Mouse (Mus musculus) retina, embryonic 14.5 days (tissue): ENCODE data around the gene Gstt1.
A peak's percentile ranks its signal among the peaks of the same experiment; 100 is the strongest.
"Not testable (repeated sequence)": the region's sequence is repeated elsewhere in the genome, so short reads cannot be mapped to it uniquely, and the experiment has no call there.

Experiments used
- DNase-seq: peaks from one replicate; pipeline ENCODE4 v3.0.0-alpha.2; 2015; ENCODE audit warnings: low spot score

Gene Gstt1

GRCm38 (mm10) chr10:75804217-75804616 lies 5.8 kb upstream of the Gstt1 start:
- DNase-seq: no peak

- DNase-seq: no peak
Measured at GRCm38 (mm10) chr10:75797619-75798175, 687 bp downstream of the Gstt1 start.

DNA sequence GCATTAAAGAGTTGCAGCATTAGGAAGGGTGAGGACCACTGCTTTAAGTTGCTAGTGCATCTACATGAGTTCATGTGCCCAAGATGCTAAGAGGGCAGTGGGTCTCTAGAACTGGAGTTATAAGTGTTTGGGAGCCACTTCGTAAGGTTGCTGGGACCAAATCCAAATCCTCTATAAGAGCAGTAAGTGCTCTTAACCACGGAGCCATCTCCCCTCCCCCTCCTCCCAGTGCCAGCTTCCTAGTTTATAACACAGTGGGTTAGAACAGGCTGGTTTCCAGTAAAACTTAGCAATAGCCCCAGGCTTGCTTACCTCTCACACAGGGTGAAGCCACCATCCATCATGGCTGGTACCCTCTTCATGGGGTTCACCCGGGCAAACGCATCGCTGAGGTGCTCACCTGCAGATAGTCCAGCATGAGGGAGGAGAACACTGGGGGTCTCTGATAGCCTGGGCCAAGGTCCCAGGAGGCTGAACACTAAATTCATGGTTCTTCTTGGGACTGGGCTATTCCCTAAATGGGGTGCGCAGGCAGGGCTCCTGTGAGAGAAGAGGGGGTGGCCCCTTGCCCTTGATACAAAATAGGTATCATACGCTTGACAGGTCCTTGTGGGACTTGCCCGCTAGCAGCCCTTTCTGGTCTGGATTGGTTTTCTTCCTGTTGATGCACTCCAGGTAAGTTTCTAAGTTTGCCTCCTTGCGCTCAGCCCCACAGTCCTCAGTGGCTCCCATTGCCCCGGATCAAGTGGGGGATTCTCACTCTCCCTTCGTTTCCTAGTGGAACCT lies 1.5 kb downstream of the Gstt1 start:
- DNase-seq: no peak

- DNase-seq: peak; percentile 47
Measured at GRCm38 (mm10) chr10:75794880-75795279, 3.5 kb downstream of the Gstt1 start.

GRCm38 (mm10) chr10:75790773-75791172 lies 7.6 kb downstream of the Gstt1 start:
- DNase-seq: no peak

GRCm38 (mm10) chr10:75789841-75790240 lies 8.5 kb downstream of the Gstt1 start:
- DNase-seq: no peak

- DNase-seq: no peak
Measured at GRCm38 (mm10) chr10:75789081-75789735, 9.2 kb downstream of the Gstt1 start.

GRCm38 (mm10) chr10:75788277-75788676 lies 10.1 kb downstream of the Gstt1 start:
- DNase-seq: no peak

- DNase-seq: no peak
Measured at GRCm38 (mm10) chr10:75785442-75785841, 12.9 kb downstream of the Gstt1 start.

DNA sequence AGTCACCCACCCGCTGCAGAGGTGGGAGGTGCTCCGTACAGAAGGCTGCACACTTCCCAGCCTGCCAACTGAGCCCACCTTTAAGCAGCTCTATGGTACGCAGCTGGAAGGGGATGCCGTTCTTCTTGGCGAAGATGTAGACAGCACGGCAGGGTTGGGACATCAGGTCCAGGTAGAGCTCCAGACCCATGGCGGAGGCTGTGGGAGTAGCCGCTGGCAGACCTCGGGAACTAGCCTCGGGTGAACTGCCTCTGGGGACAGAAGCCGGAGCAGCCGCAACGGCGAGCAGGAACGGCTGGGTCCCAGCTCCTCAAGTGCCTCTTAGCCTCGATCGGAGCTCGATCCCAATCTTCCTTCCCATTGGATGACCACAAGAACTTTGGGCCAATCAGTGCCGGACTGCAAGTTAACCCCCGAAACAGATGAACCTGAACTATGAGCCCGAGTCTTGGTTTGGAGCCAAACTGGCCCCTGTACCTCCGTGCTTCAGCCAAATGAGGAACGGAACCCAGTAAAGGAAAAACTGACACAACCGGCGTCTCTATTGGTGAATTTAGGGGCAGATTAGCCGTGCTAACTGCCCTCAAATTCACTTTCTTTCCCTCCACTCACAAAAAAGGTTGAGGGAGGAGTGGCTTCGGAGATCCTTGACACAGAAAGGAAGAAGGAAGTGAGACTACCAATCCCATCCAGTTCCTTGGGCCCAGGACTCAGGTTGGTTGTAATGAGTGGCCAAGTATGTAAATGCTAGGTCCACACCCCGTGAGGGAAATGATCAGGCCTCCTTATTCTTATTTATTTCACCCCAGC lies 17.4 kb downstream of the Gstt1 start, which contains the start of the genes Gm20441 and Gstt3:
Gene Gm20441 (minus strand): TSS at position 186 of the 810 bp plus-strand sequence.
Gene Gstt3 (minus strand): TSS at position 646 of the 810 bp plus-strand sequence.
- peak; percentile 71 for DNase-seq

GRCm38 (mm10) chr10:75779206-75780174 lies 18.9 kb downstream of the Gstt1 start:
- DNase-seq: no peak

DNA sequence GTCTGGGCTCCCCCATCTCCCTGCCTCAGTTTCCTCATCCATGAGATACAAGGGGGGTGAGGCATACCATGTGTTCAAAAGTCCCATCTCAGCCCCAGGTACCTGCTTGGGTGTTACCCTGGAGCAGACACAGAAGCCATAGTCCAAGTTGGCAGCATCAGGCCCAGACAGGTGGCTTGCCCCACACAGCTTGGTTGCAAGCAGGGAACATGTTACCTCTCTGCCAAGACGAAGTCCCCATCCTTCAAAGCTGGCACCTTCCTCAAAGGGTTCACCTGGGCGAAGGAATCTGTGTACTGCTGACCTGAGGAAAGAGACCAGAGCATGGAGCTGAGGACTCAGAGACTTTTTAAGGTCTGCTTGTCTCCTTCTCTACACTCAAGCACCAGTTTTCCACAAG lies 20.5 kb downstream of the Gstt1 start:
- no peak for DNase-seq

DNA sequence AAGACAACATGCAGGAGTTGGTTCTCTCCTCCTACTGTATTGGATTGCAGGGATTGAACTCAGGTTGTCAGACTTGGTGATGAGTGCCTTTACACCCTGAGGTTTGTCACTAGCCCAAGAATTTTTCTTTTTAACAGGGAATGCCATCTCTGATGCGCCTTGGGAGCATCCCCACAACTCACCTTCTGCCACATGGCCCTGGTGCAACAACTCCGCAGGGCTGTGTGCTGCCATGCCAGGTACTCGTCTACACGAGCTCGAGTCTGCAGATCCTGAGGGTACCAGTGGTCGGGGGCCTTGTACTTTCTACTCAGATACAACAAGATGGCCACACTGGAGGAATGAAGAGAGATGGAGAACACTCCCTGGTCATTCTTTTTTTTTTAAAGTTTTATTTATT lies 21.8 kb downstream of the Gstt1 start:
- DNase-seq: no peak

GRCm38 (mm10) chr10:75774587-75774986 lies 23.8 kb downstream of the Gstt1 start:
- DNase-seq: no peak

DNA sequence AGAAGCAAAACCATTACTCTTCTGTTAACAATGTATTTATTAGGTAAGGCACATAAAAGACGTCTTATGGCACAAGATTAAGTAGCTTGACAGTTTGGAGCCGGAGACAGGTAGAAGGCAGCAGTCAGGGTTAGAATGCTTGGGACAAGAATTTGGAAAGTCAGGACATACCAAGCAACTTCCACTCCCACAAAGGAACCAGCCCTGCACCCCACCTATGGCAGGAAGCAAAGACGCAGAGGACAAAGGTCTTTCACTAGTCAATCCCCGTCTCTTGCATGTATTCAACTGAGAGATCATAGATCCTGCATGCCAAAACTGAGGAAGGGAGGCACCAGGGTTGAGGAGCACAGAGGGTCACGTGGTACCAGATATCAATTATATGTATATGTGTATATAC lies 24.3 kb downstream of the Gstt1 start:
- no peak for DNase-seq

- DNase-seq: peak; percentile 90
Measured at GRCm38 (mm10) chr10:75772795-75773664, 25.4 kb downstream of the Gstt1 start, which contains the start of gene Ddt. TSS of gene Ddt (minus strand) at chr10:75773414.

DNA sequence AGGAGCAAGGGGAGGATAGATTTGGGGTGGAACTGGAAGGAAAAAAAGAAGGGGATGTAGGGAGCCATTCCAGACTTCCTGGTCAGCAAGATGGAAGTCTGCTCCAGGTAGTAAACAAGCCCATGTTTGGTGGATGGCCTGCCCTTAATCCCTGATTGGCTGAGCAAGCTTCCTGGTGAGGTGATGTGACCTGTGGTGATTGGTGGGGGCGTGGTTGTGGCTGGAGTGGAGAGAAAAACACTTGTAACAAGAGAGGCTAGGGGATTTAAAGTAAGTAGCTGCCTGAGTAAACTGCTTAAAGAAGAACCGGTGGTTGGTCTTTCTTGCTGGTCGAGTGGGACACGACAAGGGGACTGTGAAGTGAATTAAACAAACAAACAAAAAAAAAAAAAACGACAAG lies 30.6 kb downstream of the Gstt1 start:
- DNase-seq: not testable (repeated sequence)

DNA sequence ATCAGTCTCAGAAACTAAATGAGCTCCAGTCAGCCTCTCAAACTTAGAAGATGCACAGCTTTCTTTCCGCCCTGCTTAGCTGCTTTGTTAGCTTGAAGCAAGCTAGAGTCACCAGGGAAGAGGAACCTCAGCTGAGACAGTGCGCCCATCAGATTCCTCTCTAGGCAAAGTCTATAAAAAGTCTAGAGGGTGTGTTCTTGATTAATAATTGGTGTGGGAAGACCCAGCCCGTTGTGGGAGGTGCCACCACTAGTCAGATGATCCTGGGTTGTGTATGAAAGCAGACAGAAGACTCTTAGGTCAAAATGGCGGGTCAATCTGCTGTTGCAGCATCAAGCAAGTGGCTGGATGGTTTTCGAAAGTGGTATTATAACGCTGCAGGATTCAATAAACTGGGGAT lies 31.5 kb downstream of the Gstt1 start:
- DNase-seq: no peak

GRCm38 (mm10) chr10:75764519-75765473 lies 33.6 kb downstream of the Gstt1 start:
- peak; percentile 88 for DNase-seq
